Mouse (Mus musculus): ENCODE results near the gene Skor1.

GRCm38 (mm10) chr9:63129641-63130041 is 19.1 kb downstream of the Skor1 start:
- TF ChIP-seq HCFC1 (IDR thresholded peaks at IDR 0.05; ENCODE audit: borderline replicate concordance, insufficient read depth, low read length) (no peak), CHD2 (IDR thresholded peaks at IDR 0.05; ENCODE audit: low read depth, low read length) (no peak)
